ENCODE assay signal across 8 mouse cellular contexts in the genomic region with DNA sequence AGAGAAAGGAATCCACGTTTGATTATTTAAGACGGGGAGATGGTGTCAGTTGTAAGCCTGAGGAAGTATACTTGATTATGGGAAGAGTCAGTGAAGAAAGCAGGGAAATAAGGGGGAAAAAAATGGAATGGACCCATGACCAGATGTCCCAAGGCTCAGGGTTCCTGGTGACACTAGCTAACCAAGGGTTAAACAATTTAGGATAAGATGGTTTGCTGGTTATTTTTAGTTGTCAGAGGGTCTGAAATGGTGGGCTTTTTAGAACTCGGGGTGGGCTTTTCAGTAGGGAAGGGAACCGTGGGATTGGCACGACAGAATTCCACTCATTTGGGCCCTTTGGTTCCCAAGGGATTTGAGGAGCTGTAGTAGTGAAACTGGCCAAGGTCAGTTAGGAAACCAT. TPM values are rescaled to one million over a fixed set of nuclear protein-coding genes. Genes with fewer than 3 reads are reported as not detected.
DNase-seq lines count a peak whose midpoint lies in the region; ATAC-seq and TF ChIP-seq lines count a peak whose summit lies in the region.

No protein-coding gene starts in this region.

- DNase-seq in lung, embryonic 14.5 days = no peak
- DNase-seq in lung, postnatal 10 days = no peak
- no peak for DNase-seq in intestine, embryonic 14.5 days (ENCODE audit: low spot score)
- DNase-seq in right cerebral cortex, postnatal 14 days = no peak
- DNase-seq in layer of hippocampus, adult 9-10 months (ENCODE audit: low spot score) = no peak
- no peak for DNase-seq in kidney, postnatal 14 days

- H3K4me3 ChIP-seq in lung, embryonic 14.5 days (ENCODE audit: low read depth, low read length) = peak overlapping the region; percentile 96
- H3K4me3 ChIP-seq in embryonic facial prominence, embryonic 13.5 days = peak overlapping the region; percentile 96
- H3K4me3 ChIP-seq in intestine, embryonic 14.5 days (ENCODE audit: low read depth, low read length) = peak overlapping the region; percentile 97
- peak overlapping the region; percentile 99 for H3K4me3 ChIP-seq in neural tube, embryonic 14.5 days (ENCODE audit: low read depth, low read length)

- no peak for ATAC-seq in lung, embryonic 14.5 days (ENCODE audit: insufficient read depth)
- no peak for ATAC-seq in embryonic facial prominence, embryonic 13.5 days (ENCODE audit: insufficient number of reproducible peaks, insufficient read depth, low FRiP score, low TSS enrichment, low read depth)
- ATAC-seq in intestine, embryonic 14.5 days (replicated peaks; ENCODE audit: low FRiP score, low TSS enrichment, low read depth) = no peak
- ATAC-seq in neural tube, embryonic 14.5 days (ENCODE audit: low read depth) = no peak

- peak overlapping the region; percentile 80 for H3K4me2 ChIP-seq in lung, embryonic 14.5 days
- peak overlapping the region; percentile 75 for H3K4me2 ChIP-seq in embryonic facial prominence, embryonic 13.5 days
- H3K4me2 ChIP-seq in intestine, embryonic 14.5 days (ENCODE audit: low read length) = peak overlapping the region; percentile 96
- peak overlapping the region; percentile 52 for H3K4me2 ChIP-seq in neural tube, embryonic 14.5 days (ENCODE audit: low read depth, low read length)

- H3K27me3 ChIP-seq in lung, embryonic 14.5 days (ENCODE audit: insufficient read depth, low read length) = no peaks in the 10 kb centered on the region
- H3K27me3 ChIP-seq in embryonic facial prominence, embryonic 13.5 days = no peaks in the 10 kb centered on the region
- H3K27me3 ChIP-seq in intestine, embryonic 14.5 days (replicated peaks; ENCODE audit: control insufficient read depth, insufficient read depth, low read length) = no peaks in the 10 kb centered on the region
- H3K27me3 ChIP-seq in neural tube, embryonic 14.5 days (ENCODE audit: control insufficient read depth, insufficient read depth, low read length) = no peaks in the 10 kb centered on the region

- H3K27ac ChIP-seq in lung, embryonic 14.5 days (ENCODE audit: low read depth) = peak overlapping the region; percentile 94
- H3K27ac ChIP-seq in embryonic facial prominence, embryonic 13.5 days = peak overlapping the region; percentile 89
- peak overlapping the region; percentile 91 for H3K27ac ChIP-seq in intestine, embryonic 14.5 days (ENCODE audit: low read depth)
- H3K27ac ChIP-seq in neural tube, embryonic 14.5 days (ENCODE audit: low read depth, low read length) = no peak overlapping the region

- peaks cover 25% of the 10 kb centered on the region for H3K4me1 ChIP-seq in lung, embryonic 14.5 days (ENCODE audit: insufficient read depth)
- peaks cover 48% of the 10 kb centered on the region for H3K4me1 ChIP-seq in embryonic facial prominence, embryonic 13.5 days
- peaks cover 43% of the 10 kb centered on the region for H3K4me1 ChIP-seq in intestine, embryonic 14.5 days (replicated peaks; ENCODE audit: control insufficient read depth, insufficient read depth, low read length)
- peaks cover 28% of the 10 kb centered on the region for H3K4me1 ChIP-seq in neural tube, embryonic 14.5 days (ENCODE audit: control insufficient read depth, insufficient read depth, low read length)

- no peaks in the 10 kb centered on the region for H3K36me3 ChIP-seq in lung, embryonic 14.5 days (ENCODE audit: insufficient read depth)
- H3K36me3 ChIP-seq in embryonic facial prominence, embryonic 13.5 days = peaks cover 1% of the 10 kb centered on the region; the same call in 1 of the 2 replicates
- peaks cover 4% of the 10 kb centered on the region; the same call in 1 of the 2 replicates for H3K36me3 ChIP-seq in intestine, embryonic 14.5 days (ENCODE audit: control insufficient read depth, insufficient read depth, low read length)
- no peaks in the 10 kb centered on the region for H3K36me3 ChIP-seq in neural tube, embryonic 14.5 days (ENCODE audit: control insufficient read depth, insufficient read depth, low read length)

- H3K9ac ChIP-seq in lung, embryonic 14.5 days = peak overlapping the region; percentile 98
- H3K9ac ChIP-seq in embryonic facial prominence, embryonic 13.5 days = peak overlapping the region; percentile 97
- H3K9ac ChIP-seq in intestine, embryonic 14.5 days (ENCODE audit: low read length) = peak overlapping the region; percentile 98
- H3K9ac ChIP-seq in neural tube, embryonic 14.5 days (replicated peaks; ENCODE audit: low read depth, low read length) = peak overlapping the region; percentile 99

- WGBS in lung, embryonic 14.5 days = 0% methylated on average over 5 of the region's 5 CpGs
- 1% methylated on average over 5 of the region's 5 CpGs for WGBS in embryonic facial prominence, embryonic 13.5 days
- under 1% methylated on average over 5 of the region's 5 CpGs for WGBS in intestine, embryonic 14.5 days
- 2% methylated on average over 5 of the region's 5 CpGs for WGBS in neural tube, embryonic 14.5 days

- no peaks in the 10 kb centered on the region for H3K9me3 ChIP-seq in lung, embryonic 14.5 days (ENCODE audit: low read depth, low read length)
- no peaks in the 10 kb centered on the region for H3K9me3 ChIP-seq in embryonic facial prominence, embryonic 13.5 days
- no peaks in the 10 kb centered on the region for H3K9me3 ChIP-seq in intestine, embryonic 14.5 days (ENCODE audit: control insufficient read depth, low read length)
- no peaks in the 10 kb centered on the region for H3K9me3 ChIP-seq in neural tube, embryonic 14.5 days (ENCODE audit: control insufficient read depth, low read length)

- TF ChIP-seq CTCF in lung, embryonic 14.5 days (IDR thresholded peaks at IDR 0.05; ENCODE audit: low read depth) = no peak

RNA-seq across cellular contexts. Expression of a gene that starts 1.0 kb away (rescaled TPM):
- 14.1 and 15.7 TPM in 2 replicates for polyA plus RNA-seq in lung, embryonic 14.5 days (2014; fragmentation: Nextera tagmentation; extraction: Ambion mirVana)
- 7.4 and 9.3 TPM in 2 replicates for polyA plus RNA-seq in embryonic facial prominence, embryonic 13.5 days (2015; fragmentation: Nextera tagmentation; extraction: Ambion mirVana)
- polyA plus RNA-seq in intestine, embryonic 14.5 days (2014; fragmentation: Nextera tagmentation; extraction: Ambion mirVana) = 7.5 and 9.6 TPM in 2 replicates
- polyA plus RNA-seq in neural tube, embryonic 14.5 days (2014; fragmentation: Nextera tagmentation; extraction: Ambion mirVana) = 10.5 TPM in 2 replicates

RNA-seq across cellular contexts. Expression of a gene that starts 1.1 kb away (rescaled TPM):
- polyA plus RNA-seq in lung, embryonic 14.5 days (2014; fragmentation: Nextera tagmentation; extraction: Ambion mirVana) = 179 and 184 TPM in 2 replicates
- 180 and 206 TPM in 2 replicates for polyA plus RNA-seq in embryonic facial prominence, embryonic 13.5 days (2015; fragmentation: Nextera tagmentation; extraction: Ambion mirVana)
- 156 and 172 TPM in 2 replicates for polyA plus RNA-seq in intestine, embryonic 14.5 days (2014; fragmentation: Nextera tagmentation; extraction: Ambion mirVana)
- polyA plus RNA-seq in neural tube, embryonic 14.5 days (2014; fragmentation: Nextera tagmentation; extraction: Ambion mirVana) = 307 and 318 TPM in 2 replicates

RNA-seq across cellular contexts. Expression of a gene that starts 58.6 kb away (rescaled TPM):
- 29.9 and 34.3 TPM in 2 replicates for polyA plus RNA-seq in lung, embryonic 14.5 days (2014; fragmentation: Nextera tagmentation; extraction: Ambion mirVana)
- polyA plus RNA-seq in embryonic facial prominence, embryonic 13.5 days (2015; fragmentation: Nextera tagmentation; extraction: Ambion mirVana) = 42.0 and 46.0 TPM in 2 replicates
- 37.9 and 41.2 TPM in 2 replicates for polyA plus RNA-seq in intestine, embryonic 14.5 days (2014; fragmentation: Nextera tagmentation; extraction: Ambion mirVana)
- polyA plus RNA-seq in neural tube, embryonic 14.5 days (2014; fragmentation: Nextera tagmentation; extraction: Ambion mirVana) = 45.7 and 52.0 TPM in 2 replicates
